Mouse (Mus musculus) ovary, postnatal 10 days (tissue): ENCODE results near the gene Bcar3.

Source experiments
- DNase-seq: peaks from one replicate; pipeline ENCODE4 v3.0.0; 2022; ENCODE audit warnings: low spot score

The Bcar3 gene

GRCm38 (mm10) chr3:122573426-122574286 is 279.7 kb downstream of the Bcar3 start:
- no peak for DNase-seq

GRCm38 (mm10) chr3:122574921-122575320 is 281.0 kb downstream of the Bcar3 start:
- DNase-seq: no peak

- DNase-seq: no peak
Observed at GRCm38 (mm10) chr3:122577360-122577759, 283.4 kb downstream of the Bcar3 start.
